Mouse (Mus musculus): ENCODE data around the gene Angptl2.

DNA sequence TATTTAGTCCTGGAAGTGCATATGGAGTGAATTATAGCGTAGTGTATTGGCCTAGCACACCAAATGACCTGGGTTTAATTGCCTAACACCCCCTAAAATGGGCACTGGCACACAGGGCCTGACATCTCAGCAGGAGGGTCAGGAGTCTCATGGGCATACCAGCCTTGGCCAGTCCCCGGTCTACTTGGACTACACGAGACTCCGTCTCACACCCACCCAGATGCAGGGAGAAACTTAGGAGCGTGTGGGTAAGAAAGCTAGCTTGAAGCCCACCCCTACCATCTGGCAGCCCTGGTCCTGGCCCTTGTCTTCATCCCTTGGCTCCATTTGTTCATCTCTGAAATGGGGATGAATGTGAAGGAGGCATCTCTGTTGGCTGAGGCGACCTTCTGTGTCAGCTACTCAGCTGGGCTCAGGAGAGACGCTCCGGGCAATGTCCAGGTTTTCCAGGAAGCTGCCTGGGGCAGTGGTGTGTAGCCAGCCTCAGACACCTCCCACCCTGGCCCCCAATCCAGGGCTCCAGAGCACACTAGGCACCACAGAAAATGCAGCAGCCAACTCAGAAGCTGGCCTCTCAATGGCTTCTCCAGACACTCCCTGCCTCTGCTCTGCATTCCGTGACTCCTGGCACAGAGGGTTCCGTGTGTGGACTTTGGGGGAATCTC lies 4.9 kb downstream of the Angptl2 start:
- TF ChIP-seq CTCF (IDR thresholded peaks at IDR 0.05; ENCODE audit: borderline replicate concordance, insufficient read depth, low read length), result no peak
- no peak for TF ChIP-seq POLR2A (IDR thresholded peaks at IDR 0.05; ENCODE audit: low read depth, low read length)

Measured in embryonic fibroblast, embryonic 13.5 days (primary cell).